Mouse (Mus musculus) embryo, embryonic 9.5 days (tissue): ENCODE measurements around the gene Gm10065.

ENCODE experiments used
- DNase-seq: peaks from one replicate; pipeline ENCODE4 v3.0.0-alpha.2; 2017; ENCODE audit errors: extremely low spot score

Gm10065 gene

GRCm38 (mm10) chr13:21435476-21435875 is 43.8 kb downstream of the Gm10065 start:
- DNase-seq, result no peak
